Mouse (Mus musculus) liver, embryonic 16.5 days (tissue): ENCODE results near the gene Kif3a. TPM values are rescaled to one million over a fixed set of nuclear protein-coding genes. Genes with fewer than 3 reads are reported as not detected.

ENCODE experiments used
- ATAC-seq: fragments of 200-750 bp; cut with Nextera tagmentation; 2 replicates; pipeline ENCODE4 v1.8.0; 2017; ENCODE audit warnings: low read depth, mild to moderate bottlenecking, moderate number of reproducible peaks, moderate library complexity
- H3K27ac ChIP-seq: fragments of 300-500 bp; sonication (generic); 2 replicates; pipeline ENCODE4 v1.5.1; 2014; ENCODE audit warnings: mild to moderate bottlenecking, low read length
- H3K27me3 ChIP-seq: fragments of 300-500 bp; sonication (generic); 2 replicates; pipeline ENCODE4 v1.6.1; 2014; ENCODE audit warnings: low read depth, low read length, mixed read lengths; ENCODE audit not compliant: control insufficient read depth, insufficient read depth
- H3K36me3 ChIP-seq: fragments of 300-500 bp; sonication (generic); 2 replicates; pipeline ENCODE4 v1.6.1; 2014; ENCODE audit warnings: mild to moderate bottlenecking; ENCODE audit not compliant: control insufficient read depth, insufficient read depth
- H3K4me1 ChIP-seq: fragments of 300-500 bp; sonication (generic); 2 replicates; pipeline ENCODE4 v1.6.1; 2014; ENCODE audit warnings: low read depth, low read length, mixed read lengths; ENCODE audit not compliant: control insufficient read depth
- H3K4me2 ChIP-seq: fragments of 300-500 bp; sonication (generic); 2 replicates; pipeline ENCODE4 v1.6.1; 2014; ENCODE audit warnings: low read depth, low read length, mixed read lengths
- H3K4me3 ChIP-seq: fragments of 300-500 bp; sonication (generic); 2 replicates; pipeline ENCODE4 v1.5.1; 2014; ENCODE audit warnings: low read depth, mild to moderate bottlenecking, low read length
- H3K9ac ChIP-seq: fragments of 300-500 bp; sonication (generic); 2 replicates; pipeline ENCODE4 v1.6.1; 2014; ENCODE audit warnings: low read depth, low read length
- H3K9me3 ChIP-seq: fragments of 300-500 bp; sonication (generic); replicated peaks from 2 replicates; pipeline ENCODE4 v1.6.1; 2016; ENCODE audit warnings: low read length; ENCODE audit not compliant: control insufficient read depth
- WGBS: fragments of 180-500 bp; shearing (Covaris S2); extraction: QIAGEN DNeasy Blood & Tissue Kit; methylation state at CpG from one replicate; pipeline ENCODE4 v1.1.7; 2014; ENCODE audit not compliant: insufficient replicate concordance; 5-methylcytosine and 5-hydroxymethylcytosine counted together
- polyA plus RNA-seq: library from polyadenylated mRNA; unstranded; fragments of >200 nt; fragmentation: Nextera tagmentation; extraction: Ambion mirVana; gene quantifications from 2 replicates; pipeline ENCODE4 v1.2.1, GENCODE M21; 2015

The Kif3a gene
- polyA plus RNA-seq, 1 experiment from 2014 or later: 9.7 TPM

- 34% methylated on average over 21 of the region's 21 CpGs for WGBS
Measured at GRCm38 (mm10) chr11:53637046-53637802, 70.0 kb downstream of the Kif3a start.

DNA sequence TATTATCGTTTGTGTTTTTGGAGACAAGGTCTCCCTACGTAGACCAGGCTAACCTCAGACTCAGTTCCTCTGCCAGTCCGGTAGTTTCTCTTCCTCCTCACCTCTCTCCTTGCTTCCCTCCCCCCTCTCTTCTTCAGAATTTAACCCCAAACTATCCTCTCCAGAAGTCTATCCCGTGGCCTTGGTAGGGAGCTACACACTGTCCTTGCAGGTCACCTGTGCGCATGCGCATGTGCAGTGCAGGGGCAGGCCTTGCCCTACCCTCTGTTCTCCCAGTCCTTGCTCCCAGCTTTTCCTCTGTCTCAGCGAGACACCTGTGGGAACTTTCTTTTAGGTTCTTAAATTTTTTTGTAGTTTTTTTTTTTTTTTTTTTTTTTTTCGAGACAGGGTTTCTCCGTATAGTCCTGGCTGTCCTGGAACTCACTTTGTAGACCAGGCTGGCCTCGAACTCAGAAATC, 70.7 kb downstream of the Kif3a start:
- no peak overlapping the region for H3K27ac ChIP-seq
- H3K4me3 ChIP-seq: no peak overlapping the region
- no peak overlapping the region for H3K4me2 ChIP-seq
- peaks cover 6% of the 10 kb centered on the region for H3K4me1 ChIP-seq
- no peaks in the 10 kb centered on the region for H3K9me3 ChIP-seq
- no peak overlapping the region for H3K9ac ChIP-seq
- H3K36me3 ChIP-seq: no peaks in the 10 kb centered on the region
- WGBS: 58% methylated on average over 10 of the region's 10 CpGs
- H3K27me3 ChIP-seq: peaks cover 19% of the 10 kb centered on the region
- ATAC-seq: no peak

More at GRCm38 (mm10) chr11:53637046-53637802, 70.0 kb downstream of the Kif3a start:
- H3K4me1 ChIP-seq: peaks cover 6% of the 10 kb centered on the region
- H3K36me3 ChIP-seq: no peaks in the 10 kb centered on the region
- no peak overlapping the region for H3K4me2 ChIP-seq
- H3K27me3 ChIP-seq: peaks cover 19% of the 10 kb centered on the region
- no peaks in the 10 kb centered on the region for H3K9me3 ChIP-seq
- no peak for ATAC-seq
- H3K27ac ChIP-seq: no peak overlapping the region
- no peak overlapping the region for H3K4me3 ChIP-seq
- no peak overlapping the region for H3K9ac ChIP-seq

DNA sequence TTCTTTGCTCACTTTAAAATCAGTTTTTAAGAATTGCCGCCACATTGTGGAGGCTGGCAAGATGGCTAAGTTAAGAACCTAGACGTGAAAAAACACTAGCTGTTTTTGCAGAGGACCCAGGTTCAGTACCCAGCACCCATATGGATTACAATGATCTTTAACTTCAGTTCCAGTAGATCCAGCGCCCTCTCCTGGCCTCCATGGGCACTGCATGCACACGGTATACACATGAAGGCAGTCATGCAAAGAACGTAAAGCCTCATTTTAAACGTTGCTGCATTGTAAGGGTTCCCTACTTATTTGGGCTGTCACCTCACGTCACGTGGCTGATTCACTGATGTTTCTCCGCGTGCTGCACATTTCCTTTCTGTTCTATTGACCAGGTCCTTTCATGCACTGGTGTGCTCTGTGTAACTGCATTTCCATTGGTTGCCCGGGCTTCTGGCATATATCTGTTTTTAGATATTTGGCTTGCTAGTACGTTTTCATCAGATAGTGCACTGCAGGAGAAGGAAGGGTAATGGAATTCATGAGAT, 75.6 kb downstream of the Kif3a start:
- Histone ChIP-seq H3K27me3 (peaks cover under 1% of the 10 kb centered on the region; the same call in 1 of the 2 replicates), H3K27ac (no peak overlapping the region), H3K36me3 (no peaks in the 10 kb centered on the region), H3K4me1 (no peaks in the 10 kb centered on the region), H3K9me3 (no peaks in the 10 kb centered on the region), H3K4me2 (no peak overlapping the region), H3K9ac (no peak overlapping the region), H3K4me3 (no peak overlapping the region)
- WGBS: 54% methylated on average over 12 of the region's 12 CpGs
- ATAC-seq: no peak

- Histone ChIP-seq H3K4me3 (no peak overlapping the region), H3K4me2 (no peak overlapping the region), H3K27ac (no peak overlapping the region), H3K4me1 (no peaks in the 10 kb centered on the region), H3K9ac (no peak overlapping the region), H3K27me3 (no peaks in the 10 kb centered on the region), H3K36me3 (no peaks in the 10 kb centered on the region), H3K9me3 (no peaks in the 10 kb centered on the region)
- ATAC-seq: no peak
- 67% methylated on average over 5 of the region's 5 CpGs for WGBS
Measured at GRCm38 (mm10) chr11:53644017-53644416, 76.8 kb downstream of the Kif3a start.

GRCm38 (mm10) chr11:53651441-53651840, 84.3 kb downstream of the Kif3a start:
- peaks cover 9% of the 10 kb centered on the region; the same call in 1 of the 2 replicates for H3K36me3 ChIP-seq
- no peak overlapping the region for H3K9ac ChIP-seq
- WGBS: 58% methylated on average over 4 of the region's 4 CpGs

More at GRCm38 (mm10) chr11:53651441-53651840, 84.3 kb downstream of the Kif3a start:
- Histone ChIP-seq H3K4me3 (no peak overlapping the region), H3K9me3 (no peaks in the 10 kb centered on the region), H3K27ac (no peak overlapping the region), H3K4me2 (no peak overlapping the region), H3K27me3 (no peaks in the 10 kb centered on the region), H3K4me1 (peaks cover 10% of the 10 kb centered on the region)
- ATAC-seq: no peak

Other genes starting within 250 kb of the Kif3a start
- gene Zcchc10, start 242.7 kb upstream of the Kif3a start, polyA plus RNA-seq: 6.0 and 7.3 TPM in 2 replicates
- gene Aff4, start 216.5 kb upstream of the Kif3a start, polyA plus RNA-seq: 8.3 and 8.6 TPM in 2 replicates
- gene Leap2, start 144.2 kb upstream of the Kif3a start, polyA plus RNA-seq: 71.4 and 78.2 TPM in 2 replicates
- gene Uqcrq, start 136.5 kb upstream of the Kif3a start, polyA plus RNA-seq: 513 and 549 TPM in 2 replicates
- 0.41 and 0.43 TPM in 2 replicates for gene Gdf9, start 136.4 kb upstream of the Kif3a start, polyA plus RNA-seq
- gene Gm10447, start 110.3 kb upstream of the Kif3a start, polyA plus RNA-seq: 0.18 and 0.22 TPM in 2 replicates
- 3.1 and 4.1 TPM in 2 replicates for gene Shroom1, start 110.2 kb upstream of the Kif3a start, polyA plus RNA-seq
- gene Gm9837, start 96.9 kb upstream of the Kif3a start, polyA plus RNA-seq: not detected in 2 replicates
- gene Gm9945, start 87.2 kb upstream of the Kif3a start, polyA plus RNA-seq: 0.49 and 0.64 TPM in 2 replicates
- 13.5 and 15.9 TPM in 2 replicates for gene Sowaha, start 87.1 kb upstream of the Kif3a start, polyA plus RNA-seq
- 16.5 and 18.9 TPM in 2 replicates for gene Sept8, start 48.1 kb upstream of the Kif3a start, polyA plus RNA-seq
- 0.20 and 0.27 TPM in 2 replicates for gene Il4, start 51.3 kb downstream of the Kif3a start, polyA plus RNA-seq
- gene Il13, start 67.3 kb downstream of the Kif3a start, polyA plus RNA-seq: not detected in 2 replicates
- 12.4 and 12.9 TPM in 2 replicates for gene Rad50, start 139.9 kb downstream of the Kif3a start, polyA plus RNA-seq
- not detected in 2 replicates for gene Il5, start 153.4 kb downstream of the Kif3a start, polyA plus RNA-seq
- gene Irf1, start 202.6 kb downstream of the Kif3a start, polyA plus RNA-seq: 14.8 and 17.7 TPM in 2 replicates
- 0.19 TPM in 1 of 2 replicates, not detected in the other for gene Gm17334, start 205.8 kb downstream of the Kif3a start, polyA plus RNA-seq